10 mouse cellular contexts compared by ENCODE assay signal in the genomic region with DNA sequence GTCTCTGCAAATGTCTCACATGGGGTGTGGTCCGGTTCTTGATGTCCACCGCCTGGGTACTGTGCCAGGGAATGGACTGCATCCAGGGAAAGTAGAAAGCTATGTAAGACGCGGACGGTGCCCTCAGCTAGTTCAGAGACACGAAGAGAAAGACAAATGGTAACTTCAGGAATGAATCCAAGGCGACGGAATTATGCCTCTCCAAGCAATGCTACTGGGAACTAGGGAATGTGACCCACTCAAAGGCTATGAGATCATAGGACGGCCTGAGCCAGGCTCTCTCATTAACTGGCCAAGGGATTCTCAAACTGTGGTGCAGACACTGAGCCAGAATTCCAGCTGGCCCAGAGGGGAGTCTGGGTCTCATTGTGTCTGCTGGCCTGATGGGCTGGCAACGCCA.
DNase-seq lines count a peak whose midpoint lies in the region; ATAC-seq and TF ChIP-seq lines count a peak whose summit lies in the region.
"Had no signal": no experiment of that assay in that cellular context is flagged by ENCODE, and none has a peak within 500 bp of the region (broad histone marks: within the 10 kb centered on the region; RNA-seq: fewer than 3 reads in every experiment).

No protein-coding gene starts in this region.

- peaks cover 5% of the 10 kb centered on the region; the same call in 1 of the 2 replicates for H3K27me3 ChIP-seq in forebrain, embryonic 13.5 days
- H3K27me3 ChIP-seq in forebrain, embryonic 12.5 days, result peaks cover 6% of the 10 kb centered on the region; the same call in 1 of the 2 replicates
- H3K27me3 ChIP-seq in liver, postnatal 0 days (ENCODE audit: insufficient read depth, low read length), result no peaks in the 10 kb centered on the region
- H3K27me3 ChIP-seq in intestine, embryonic 15.5 days (replicated peaks), result no peaks in the 10 kb centered on the region

- no peak overlapping the region for H3K4me2 ChIP-seq in forebrain, embryonic 13.5 days
- H3K4me2 ChIP-seq in forebrain, embryonic 12.5 days, result no peak overlapping the region
- H3K4me2 ChIP-seq in liver, postnatal 0 days (ENCODE audit: low read depth, low read length), result no peak overlapping the region
- no peak overlapping the region for H3K4me2 ChIP-seq in intestine, embryonic 15.5 days (replicated peaks)
- H3K4me2 ChIP-seq: lung, embryonic 14.5 days had no signal

- intact Hi-C loops in heart, postnatal 36 days (cut with DNase I), result loop anchor here (5.0 kb wide), 1 partner anchor 139 kb away; no protein-coding TSS in a partner anchor

- peaks cover 59% of the 10 kb centered on the region for H3K4me1 ChIP-seq in forebrain, embryonic 13.5 days
- peaks cover 39% of the 10 kb centered on the region for H3K4me1 ChIP-seq in forebrain, embryonic 12.5 days
- no peaks in the 10 kb centered on the region for H3K4me1 ChIP-seq in liver, postnatal 0 days (ENCODE audit: insufficient read depth)
- no peaks in the 10 kb centered on the region for H3K4me1 ChIP-seq in intestine, embryonic 15.5 days (replicated peaks)

- H3K4me3 ChIP-seq in forebrain, embryonic 13.5 days, result no peak overlapping the region
- no peak overlapping the region for H3K4me3 ChIP-seq in forebrain, embryonic 12.5 days (replicated peaks)
- no peak overlapping the region for H3K4me3 ChIP-seq in liver, postnatal 0 days (ENCODE audit: low read depth, low read length)
- no peak overlapping the region for H3K4me3 ChIP-seq in intestine, embryonic 15.5 days (replicated peaks)

- H3K9me3 ChIP-seq in forebrain, embryonic 13.5 days (replicated peaks), result no peaks in the 10 kb centered on the region
- H3K9me3 ChIP-seq in forebrain, embryonic 12.5 days, result no peaks in the 10 kb centered on the region
- no peaks in the 10 kb centered on the region for H3K9me3 ChIP-seq in liver, postnatal 0 days (ENCODE audit: low read length)
- H3K9me3 ChIP-seq in intestine, embryonic 15.5 days, result no peaks in the 10 kb centered on the region

- TF ChIP-seq CTCF in liver, postnatal 0 days (IDR thresholded peaks at IDR 0.05; ENCODE audit: low read depth), result no peak

- TF ChIP-seq EP300 in liver, postnatal 0 days (IDR thresholded peaks at IDR 0.05; ENCODE audit: low read depth), result no peak

- WGBS in forebrain, embryonic 13.5 days, result 57% methylated on average over 10 of the region's 10 CpGs
- whole genome bisulfite sequencing in forebrain, embryonic 12.5 days, result 67% methylated on average over 10 of the region's 10 CpGs
- 80% methylated on average over 10 of the region's 10 CpGs for WGBS in liver, postnatal 0 days (ENCODE audit: insufficient replicate concordance)
- 78% methylated on average over 10 of the region's 10 CpGs for WGBS in intestine, embryonic 15.5 days

- ATAC-seq in forebrain, embryonic 13.5 days, result peak; percentile 67; the same call in 1 of the 2 replicates
- no peak for ATAC-seq in forebrain, embryonic 12.5 days (ENCODE audit: low FRiP score)
- ATAC-seq in liver, postnatal 0 days, result no peak
- ATAC-seq in intestine, embryonic 15.5 days, result no peak

- H3K9ac ChIP-seq in forebrain, embryonic 13.5 days, result no peak overlapping the region
- no peak overlapping the region for H3K9ac ChIP-seq in forebrain, embryonic 12.5 days
- no peak overlapping the region for H3K9ac ChIP-seq in liver, postnatal 0 days (replicated peaks)
- H3K9ac ChIP-seq in intestine, embryonic 15.5 days, result no peak overlapping the region
- H3K9ac ChIP-seq: lung, embryonic 14.5 days had no signal

- H3K27ac ChIP-seq in forebrain, embryonic 13.5 days, result 0 out of 2 replicates have a peak overlapping the region, but pooled peaks have one; percentile 3
- H3K27ac ChIP-seq in forebrain, embryonic 12.5 days, result no peak overlapping the region
- H3K27ac ChIP-seq in liver, postnatal 0 days (ENCODE audit: low read depth), result no peak overlapping the region
- no peak overlapping the region for H3K27ac ChIP-seq in intestine, embryonic 15.5 days

- DNase-seq in right cerebral cortex, postnatal 10 days (ENCODE audit: low spot score in 2 of 2), result peak; percentile 68 to 78
- no peak for DNase-seq in right cerebral cortex, postnatal 14 days
- peak; percentile 49 to 57 for DNase-seq in heart, postnatal 36 days
- DNase-seq in spleen, adult 12 weeks (ENCODE audit: low spot score), result no peak
- no peak for DNase-seq in liver, postnatal 0 days
- DNase-seq: kidney, adult 8-10 months; lung, embryonic 14.5 days had no signal

- no peaks in the 10 kb centered on the region for H3K36me3 ChIP-seq in forebrain, embryonic 13.5 days (ENCODE audit: poor library complexity, severe bottlenecking)
- no peaks in the 10 kb centered on the region for H3K36me3 ChIP-seq in forebrain, embryonic 12.5 days (replicated peaks)
- no peaks in the 10 kb centered on the region for H3K36me3 ChIP-seq in liver, postnatal 0 days (replicated peaks; ENCODE audit: insufficient read depth, low read length)
- H3K36me3 ChIP-seq in intestine, embryonic 15.5 days, result no peaks in the 10 kb centered on the region

Comparison
In these comparisons a context has a peak if more than half of its experiments do, and no peak if none do; other contexts are left out.
1. DNase-seq: peak in right cerebral cortex, postnatal 10 days (2 of 2) and heart, postnatal 36 days (2 of 2); none in right cerebral cortex, postnatal 14 days (single experiment), spleen, adult 12 weeks (single experiment) and liver, postnatal 0 days (single experiment).